Mouse (Mus musculus): ENCODE measurements around the gene Trpm3. TPM values are rescaled to one million over a fixed set of nuclear protein-coding genes. Genes with fewer than 3 reads are reported as not detected.

Gene Trpm3
- total RNA-seq, 1 experiment from 2014 or later: not detected

GRCm38 (mm10) chr19:22594492-22594891 lies 455.6 kb downstream of the Trpm3 start:
- peak; percentile 68 to 73; a peak in 3 of 4 replicates for ATAC-seq (replicated peaks in 1 of 2; ENCODE audit: insufficient read depth in 1 of 2, low FRiP score in 2 of 2, low TSS enrichment in 1 of 2, low read depth in 1 of 2, poor library complexity in 2 of 2, severe bottlenecking in 2 of 2)

GRCm38 (mm10) chr19:22595246-22595645 lies 456.4 kb downstream of the Trpm3 start:
- no peak for ATAC-seq (replicated peaks in 1 of 2; ENCODE audit: insufficient read depth in 1 of 2, low FRiP score in 2 of 2, low TSS enrichment in 1 of 2, low read depth in 1 of 2, poor library complexity in 2 of 2, severe bottlenecking in 2 of 2)

GRCm38 (mm10) chr19:22596715-22597114 lies 457.9 kb downstream of the Trpm3 start:
- ATAC-seq (replicated peaks in 1 of 2; ENCODE audit: insufficient read depth in 1 of 2, low FRiP score in 2 of 2, low TSS enrichment in 1 of 2, low read depth in 1 of 2, poor library complexity in 2 of 2, severe bottlenecking in 2 of 2): no peak

GRCm38 (mm10) chr19:22604322-22604721 lies 465.5 kb downstream of the Trpm3 start:
- ATAC-seq (replicated peaks in 1 of 2; ENCODE audit: insufficient read depth in 1 of 2, low FRiP score in 2 of 2, low TSS enrichment in 1 of 2, low read depth in 1 of 2, poor library complexity in 2 of 2, severe bottlenecking in 2 of 2): no peak

GRCm38 (mm10) chr19:22607985-22608684 lies 469.3 kb downstream of the Trpm3 start:
- peak; percentile 84 to 86; a peak in 3 of 4 replicates for ATAC-seq (replicated peaks in 1 of 2; ENCODE audit: insufficient read depth in 1 of 2, low FRiP score in 2 of 2, low TSS enrichment in 1 of 2, low read depth in 1 of 2, poor library complexity in 2 of 2, severe bottlenecking in 2 of 2)

- ATAC-seq (replicated peaks in 1 of 2; ENCODE audit: insufficient read depth in 1 of 2, low FRiP score in 2 of 2, low TSS enrichment in 1 of 2, low read depth in 1 of 2, poor library complexity in 2 of 2, severe bottlenecking in 2 of 2): no peak
These were observed 472.8 kb downstream of the Trpm3 start for GRCm38 (mm10) chr19:22611621-22612020.

- ATAC-seq (replicated peaks in 1 of 2; ENCODE audit: insufficient read depth in 1 of 2, low FRiP score in 2 of 2, low TSS enrichment in 1 of 2, low read depth in 1 of 2, poor library complexity in 2 of 2, severe bottlenecking in 2 of 2): no peak
These were observed 476.5 kb downstream of the Trpm3 start for GRCm38 (mm10) chr19:22615367-22615766.

- no peak for ATAC-seq (replicated peaks in 1 of 2; ENCODE audit: insufficient read depth in 1 of 2, low FRiP score in 2 of 2, low TSS enrichment in 1 of 2, low read depth in 1 of 2, poor library complexity in 2 of 2, severe bottlenecking in 2 of 2)
These were observed 486.1 kb downstream of the Trpm3 start for GRCm38 (mm10) chr19:22624801-22625513.

GRCm38 (mm10) chr19:22628878-22629277 lies 490.0 kb downstream of the Trpm3 start:
- ATAC-seq (replicated peaks in 1 of 2; ENCODE audit: insufficient read depth in 1 of 2, low FRiP score in 2 of 2, low TSS enrichment in 1 of 2, low read depth in 1 of 2, poor library complexity in 2 of 2, severe bottlenecking in 2 of 2): no peak

GRCm38 (mm10) chr19:22631316-22631715 lies 492.5 kb downstream of the Trpm3 start:
- no peak for ATAC-seq (replicated peaks in 1 of 2; ENCODE audit: insufficient read depth in 1 of 2, low FRiP score in 2 of 2, low TSS enrichment in 1 of 2, low read depth in 1 of 2, poor library complexity in 2 of 2, severe bottlenecking in 2 of 2)

GRCm38 (mm10) chr19:22635635-22636034 lies 496.8 kb downstream of the Trpm3 start:
- ATAC-seq (replicated peaks in 1 of 2; ENCODE audit: insufficient read depth in 1 of 2, low FRiP score in 2 of 2, low TSS enrichment in 1 of 2, low read depth in 1 of 2, poor library complexity in 2 of 2, severe bottlenecking in 2 of 2): no peak

GRCm38 (mm10) chr19:22637786-22638185 lies 498.9 kb downstream of the Trpm3 start:
- no peak for ATAC-seq (replicated peaks in 1 of 2; ENCODE audit: insufficient read depth in 1 of 2, low FRiP score in 2 of 2, low TSS enrichment in 1 of 2, low read depth in 1 of 2, poor library complexity in 2 of 2, severe bottlenecking in 2 of 2)

- no peak for ATAC-seq (replicated peaks in 1 of 2; ENCODE audit: insufficient read depth in 1 of 2, low FRiP score in 2 of 2, low TSS enrichment in 1 of 2, low read depth in 1 of 2, poor library complexity in 2 of 2, severe bottlenecking in 2 of 2)
These were observed 499.6 kb downstream of the Trpm3 start for GRCm38 (mm10) chr19:22638394-22638954.

- ATAC-seq (replicated peaks in 1 of 2; ENCODE audit: insufficient read depth in 1 of 2, low FRiP score in 2 of 2, low TSS enrichment in 1 of 2, low read depth in 1 of 2, poor library complexity in 2 of 2, severe bottlenecking in 2 of 2): no peak
These were observed 503.3 kb downstream of the Trpm3 start for GRCm38 (mm10) chr19:22642124-22642523.

- ATAC-seq (replicated peaks in 1 of 2; ENCODE audit: insufficient read depth in 1 of 2, low FRiP score in 2 of 2, low TSS enrichment in 1 of 2, low read depth in 1 of 2, poor library complexity in 2 of 2, severe bottlenecking in 2 of 2): no peak
These were observed 517.8 kb downstream of the Trpm3 start for GRCm38 (mm10) chr19:22656466-22657215.

GRCm38 (mm10) chr19:22657251-22657650 lies 518.4 kb downstream of the Trpm3 start:
- ATAC-seq (replicated peaks in 1 of 2; ENCODE audit: insufficient read depth in 1 of 2, low FRiP score in 2 of 2, low TSS enrichment in 1 of 2, low read depth in 1 of 2, poor library complexity in 2 of 2, severe bottlenecking in 2 of 2): no peak

GRCm38 (mm10) chr19:22665401-22665800 lies 526.6 kb downstream of the Trpm3 start:
- no peak for ATAC-seq (replicated peaks in 1 of 2; ENCODE audit: insufficient read depth in 1 of 2, low FRiP score in 2 of 2, low TSS enrichment in 1 of 2, low read depth in 1 of 2, poor library complexity in 2 of 2, severe bottlenecking in 2 of 2)

GRCm38 (mm10) chr19:22670222-22670621 lies 531.4 kb downstream of the Trpm3 start:
- no peak for ATAC-seq (replicated peaks in 1 of 2; ENCODE audit: insufficient read depth in 1 of 2, low FRiP score in 2 of 2, low TSS enrichment in 1 of 2, low read depth in 1 of 2, poor library complexity in 2 of 2, severe bottlenecking in 2 of 2)
